Mouse (Mus musculus) small intestine, adult 2 months (tissue): ENCODE data around the gene Tet1.

Source experiments
- CTCF ChIP-seq: fragments of 200-500 bp; IDR thresholded peaks from 2 replicates; pipeline ENCODE4 v1.5.1; 2012; ENCODE audit warnings: low read depth, mild to moderate bottlenecking, control low read depth, inconsistent platforms, low read length, moderate library complexity, mixed read lengths; ENCODE audit not compliant: insufficient replicate concordance, insufficient read length; ENCODE audit errors: extremely low read depth
- POLR2A ChIP-seq: fragments of 200-500 bp; IDR thresholded peaks from 2 replicates; pipeline ENCODE4 v1.6.1; 2012; ENCODE audit warnings: low read depth, mild to moderate bottlenecking, control low read depth, inconsistent platforms, low read length, moderate library complexity

DNA sequence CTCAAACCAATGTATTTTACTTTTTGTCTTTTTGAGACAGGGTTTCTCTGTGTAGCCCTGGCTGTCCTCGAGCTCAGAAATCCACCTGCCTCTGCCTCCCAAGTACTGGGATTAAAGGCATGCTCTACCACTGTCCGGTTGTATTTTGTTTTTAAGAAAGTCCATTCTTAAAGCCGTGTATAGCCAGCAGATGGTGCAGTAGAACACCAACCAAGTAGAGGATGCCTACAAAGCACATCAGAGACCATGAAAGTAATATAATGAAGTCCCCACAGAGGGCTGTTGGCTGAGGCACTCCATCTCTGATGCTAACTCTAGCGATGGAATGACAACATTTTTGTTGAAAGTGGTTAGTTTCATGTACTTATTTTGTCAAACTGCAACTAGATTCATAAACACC, 98.8 kb downstream of the Tet1 start:
- TF ChIP-seq CTCF, result no peak
- TF ChIP-seq POLR2A, result no peak
